Comparison of ENCODE assay signal across 13 mouse cellular contexts in genomic region chr11:77942230-77942629, GRCm38 (mm10). TPM values are rescaled to one million over a fixed set of nuclear protein-coding genes. Genes with fewer than 3 reads are reported as not detected.
DNase-seq lines count a peak whose midpoint lies in the region; ATAC-seq lines count a peak whose summit lies in the region.
"Had no signal": no experiment of that assay in that cellular context is flagged by ENCODE, and none has a peak within 500 bp of the region (broad histone marks: within the 10 kb centered on the region; RNA-seq: fewer than 3 reads in every experiment).

No protein-coding gene starts in this region.

- 7% methylated on average over 5 of the region's 5 CpGs for WGBS in forebrain, embryonic 12.5 days
- WGBS in hindbrain, embryonic 12.5 days: 12% methylated on average over 5 of the region's 5 CpGs
- 17% methylated on average over 5 of the region's 5 CpGs for WGBS in midbrain, embryonic 11.5 days
- WGBS in neural tube, embryonic 15.5 days: 9% methylated on average over 5 of the region's 5 CpGs
- WGBS in heart, embryonic 12.5 days: 46% methylated on average over 5 of the region's 5 CpGs

- H3K27me3 ChIP-seq in forebrain, embryonic 12.5 days: peaks cover 88% of the 10 kb centered on the region
- peaks cover 61% of the 10 kb centered on the region for H3K27me3 ChIP-seq in hindbrain, embryonic 12.5 days
- peaks cover 5% of the 10 kb centered on the region for H3K27me3 ChIP-seq in midbrain, embryonic 11.5 days (ENCODE audit: control insufficient read depth, insufficient read depth, low read length)
- H3K27me3 ChIP-seq in neural tube, embryonic 15.5 days (replicated peaks): peaks cover 29% of the 10 kb centered on the region
- H3K27me3 ChIP-seq in heart, embryonic 12.5 days (replicated peaks): peaks cover 69% of the 10 kb centered on the region

- H3K4me2 ChIP-seq in forebrain, embryonic 12.5 days: no peak overlapping the region
- H3K4me2 ChIP-seq in hindbrain, embryonic 12.5 days (replicated peaks): 0 out of 2 replicates have a peak overlapping the region, but pooled peaks have one; percentile 7
- no peak overlapping the region for H3K4me2 ChIP-seq in midbrain, embryonic 11.5 days
- no peak overlapping the region for H3K4me2 ChIP-seq in neural tube, embryonic 15.5 days
- no peak overlapping the region for H3K4me2 ChIP-seq in heart, embryonic 12.5 days
- H3K4me2 ChIP-seq: kidney, embryonic 15.5 days had no signal

- H3K4me3 ChIP-seq in forebrain, embryonic 12.5 days (replicated peaks): no peak overlapping the region
- H3K4me3 ChIP-seq in hindbrain, embryonic 12.5 days: no peak overlapping the region
- H3K4me3 ChIP-seq in midbrain, embryonic 11.5 days (ENCODE audit: low read depth, low read length): no peak overlapping the region
- no peak overlapping the region for H3K4me3 ChIP-seq in neural tube, embryonic 15.5 days (replicated peaks)
- H3K4me3 ChIP-seq in heart, embryonic 12.5 days: no peak overlapping the region
- H3K4me3 ChIP-seq: kidney, embryonic 15.5 days had no signal

- peak; percentile 66 for ATAC-seq in forebrain, embryonic 12.5 days (ENCODE audit: low FRiP score)
- peak; percentile 70; the same call in 1 of the 2 replicates for ATAC-seq in hindbrain, embryonic 12.5 days (ENCODE audit: low FRiP score)
- ATAC-seq in midbrain, embryonic 11.5 days (ENCODE audit: low FRiP score): no peak
- ATAC-seq in neural tube, embryonic 15.5 days (ENCODE audit: low FRiP score): peak; percentile 39; the same call in 1 of the 2 replicates
- ATAC-seq in heart, embryonic 12.5 days (ENCODE audit: insufficient number of reproducible peaks, low FRiP score): no peak

- no peaks in the 10 kb centered on the region for H3K36me3 ChIP-seq in forebrain, embryonic 12.5 days (replicated peaks)
- H3K36me3 ChIP-seq in hindbrain, embryonic 12.5 days: no peaks in the 10 kb centered on the region
- H3K36me3 ChIP-seq in midbrain, embryonic 11.5 days (ENCODE audit: control insufficient read depth, insufficient read depth, low read length): no peaks in the 10 kb centered on the region
- no peaks in the 10 kb centered on the region for H3K36me3 ChIP-seq in neural tube, embryonic 15.5 days
- no peaks in the 10 kb centered on the region for H3K36me3 ChIP-seq in heart, embryonic 12.5 days
- H3K36me3 ChIP-seq: kidney, embryonic 15.5 days had no signal

- peak; percentile 85 for DNase-seq in midbrain, embryonic 11.5 days (ENCODE audit: low spot score, missing footprints)
- DNase-seq in kidney, postnatal 36 days: no peak
- no peak for DNase-seq in embryo, embryonic 9.5 days (ENCODE audit: extremely low spot score)
- DNase-seq: adrenal gland, adult 2 months; layer of hippocampus, adult 9-11 months; lung, postnatal 10 days; thymus, adult 2 months had no signal

- peak overlapping the region; percentile 51; the same call in 1 of the 2 replicates for H3K27ac ChIP-seq in forebrain, embryonic 12.5 days
- H3K27ac ChIP-seq in hindbrain, embryonic 12.5 days: peak overlapping the region; percentile 82
- no peak overlapping the region for H3K27ac ChIP-seq in midbrain, embryonic 11.5 days (ENCODE audit: low read depth, low read length)
- peak overlapping the region; percentile 62 for H3K27ac ChIP-seq in neural tube, embryonic 15.5 days (replicated peaks)
- H3K27ac ChIP-seq in heart, embryonic 12.5 days (ENCODE audit: poor library complexity, severe bottlenecking): no peak overlapping the region
- H3K27ac ChIP-seq: kidney, embryonic 15.5 days; liver, embryonic 14.5 days had no signal

- H3K9me3 ChIP-seq in forebrain, embryonic 12.5 days: no peaks in the 10 kb centered on the region
- no peaks in the 10 kb centered on the region for H3K9me3 ChIP-seq in hindbrain, embryonic 12.5 days (replicated peaks)
- no peaks in the 10 kb centered on the region for H3K9me3 ChIP-seq in midbrain, embryonic 11.5 days (ENCODE audit: control insufficient read depth, low read length)
- no peaks in the 10 kb centered on the region for H3K9me3 ChIP-seq in neural tube, embryonic 15.5 days (replicated peaks)
- H3K9me3 ChIP-seq in heart, embryonic 12.5 days (replicated peaks): 0 out of 2 replicates have a peak, but pooled peaks cover 2% of the 10 kb centered on the region
- H3K9me3 ChIP-seq: kidney, embryonic 15.5 days had no signal

- H3K4me1 ChIP-seq in forebrain, embryonic 12.5 days: peaks cover 41% of the 10 kb centered on the region
- peaks cover 33% of the 10 kb centered on the region for H3K4me1 ChIP-seq in hindbrain, embryonic 12.5 days
- peaks cover 14% of the 10 kb centered on the region for H3K4me1 ChIP-seq in midbrain, embryonic 11.5 days (ENCODE audit: control insufficient read depth, insufficient read depth, low read length)
- H3K4me1 ChIP-seq in neural tube, embryonic 15.5 days: peaks cover 44% of the 10 kb centered on the region
- H3K4me1 ChIP-seq in heart, embryonic 12.5 days (replicated peaks): no peaks in the 10 kb centered on the region

- peak overlapping the region; percentile 17; the same call in 1 of the 2 replicates for H3K9ac ChIP-seq in forebrain, embryonic 12.5 days
- H3K9ac ChIP-seq in hindbrain, embryonic 12.5 days: no peak overlapping the region; the same call in 1 of the 2 replicates
- peak overlapping the region; percentile 40 for H3K9ac ChIP-seq in midbrain, embryonic 11.5 days (ENCODE audit: low read length)
- H3K9ac ChIP-seq in neural tube, embryonic 15.5 days (replicated peaks): no peak overlapping the region
- H3K9ac ChIP-seq in heart, embryonic 12.5 days: no peak overlapping the region
- H3K9ac ChIP-seq: kidney, embryonic 15.5 days; liver, embryonic 14.5 days had no signal

RNA-seq across cellular contexts. Expression of gene Sez6, which starts 11.6 kb away (rescaled TPM):
- polyA plus RNA-seq in forebrain, embryonic 12.5 days (2016; fragmentation: Nextera tagmentation; extraction: Ambion mirVana): 54.0 and 62.2 TPM in 2 replicates
- 47.3 and 48.7 TPM in 2 replicates for polyA plus RNA-seq in hindbrain, embryonic 12.5 days (2016; fragmentation: Nextera tagmentation; extraction: Ambion mirVana)
- 7.2 and 8.6 TPM in 2 replicates for polyA plus RNA-seq in midbrain, embryonic 11.5 days (2014; fragmentation: Nextera tagmentation; extraction: Ambion mirVana)
- polyA plus RNA-seq in neural tube, embryonic 15.5 days (2015; fragmentation: Nextera tagmentation; extraction: Ambion mirVana): 101 and 123 TPM in 2 replicates
- polyA plus RNA-seq in heart, embryonic 12.5 days (2016; fragmentation: Nextera tagmentation; extraction: Ambion mirVana): 0.18 TPM in 1 of 2 replicates, not detected in the other

RNA-seq across cellular contexts. Expression of gene Phf12, which starts 40.3 kb away (rescaled TPM):
- polyA plus RNA-seq in forebrain, embryonic 12.5 days (2016; fragmentation: Nextera tagmentation; extraction: Ambion mirVana): 29.1 and 29.6 TPM in 2 replicates
- polyA plus RNA-seq in hindbrain, embryonic 12.5 days (2016; fragmentation: Nextera tagmentation; extraction: Ambion mirVana): 30.6 and 30.7 TPM in 2 replicates
- 15.5 and 18.0 TPM in 2 replicates for polyA plus RNA-seq in midbrain, embryonic 11.5 days (2014; fragmentation: Nextera tagmentation; extraction: Ambion mirVana)
- 14.6 and 16.9 TPM in 2 replicates for polyA plus RNA-seq in neural tube, embryonic 15.5 days (2015; fragmentation: Nextera tagmentation; extraction: Ambion mirVana)
- polyA plus RNA-seq in heart, embryonic 12.5 days (2016; fragmentation: Nextera tagmentation; extraction: Ambion mirVana): 17.0 and 17.7 TPM in 2 replicates

RNA-seq across cellular contexts. Expression of gene Pipox, which starts 48.3 kb away (rescaled TPM):
- polyA plus RNA-seq in forebrain, embryonic 12.5 days (2016; fragmentation: Nextera tagmentation; extraction: Ambion mirVana): 14.5 and 16.5 TPM in 2 replicates
- 5.0 and 7.1 TPM in 2 replicates for polyA plus RNA-seq in hindbrain, embryonic 12.5 days (2016; fragmentation: Nextera tagmentation; extraction: Ambion mirVana)
- 12.1 and 12.6 TPM in 2 replicates for polyA plus RNA-seq in midbrain, embryonic 11.5 days (2014; fragmentation: Nextera tagmentation; extraction: Ambion mirVana)
- polyA plus RNA-seq in neural tube, embryonic 15.5 days (2015; fragmentation: Nextera tagmentation; extraction: Ambion mirVana): 5.4 and 5.5 TPM in 2 replicates
- polyA plus RNA-seq in heart, embryonic 12.5 days (2016; fragmentation: Nextera tagmentation; extraction: Ambion mirVana): 2.3 and 3.1 TPM in 2 replicates

Comparison
In these comparisons a context has a peak if more than half of its experiments do, and no peak if none do; other contexts are left out.
1. ATAC-seq: peak in forebrain, embryonic 12.5 days (single experiment), hindbrain, embryonic 12.5 days (single experiment) and neural tube, embryonic 15.5 days (single experiment); none in midbrain, embryonic 11.5 days (single experiment) and heart, embryonic 12.5 days (single experiment).
2. H3K27ac ChIP-seq: peak in forebrain, embryonic 12.5 days (single experiment), hindbrain, embryonic 12.5 days (single experiment) and neural tube, embryonic 15.5 days (single experiment); none in midbrain, embryonic 11.5 days (single experiment) and heart, embryonic 12.5 days (single experiment).
3. H3K9ac ChIP-seq: peak in forebrain, embryonic 12.5 days (single experiment) and midbrain, embryonic 11.5 days (single experiment); none in hindbrain, embryonic 12.5 days (single experiment), neural tube, embryonic 15.5 days (single experiment) and heart, embryonic 12.5 days (single experiment).